Mouse (Mus musculus): ENCODE results near the gene Cfap100. TPM values are rescaled to one million over a fixed set of nuclear protein-coding genes. Genes with fewer than 3 reads are reported as not detected.

Gene Cfap100
- polyA plus RNA-seq, 1 experiment from 2014 or later = 0.34 TPM

GRCm38 (mm10) chr6:90473630-90474360 is 45.2 kb upstream of the Cfap100 start:
- peaks cover 6% of the 10 kb centered on the region for H3K4me1 ChIP-seq (replicated peaks; ENCODE audit: control insufficient read depth, insufficient read depth)
- no peak overlapping the region for H3K4me2 ChIP-seq (replicated peaks; ENCODE audit: low read depth)
- 0 out of 2 replicates have a peak, but pooled peaks cover 7% of the 10 kb centered on the region for H3K36me3 ChIP-seq (ENCODE audit: control insufficient read depth, insufficient read depth, low read length)
- H3K9me3 ChIP-seq (ENCODE audit: control insufficient read depth, low read length) = no peaks in the 10 kb centered on the region
- DNase-seq (ENCODE audit: low spot score) (no peak), ATAC-seq (ENCODE audit: low FRiP score, low TSS enrichment) (no peak)
- 95% methylated on average over 23 of the region's 24 CpGs for WGBS
- H3K4me3 ChIP-seq (ENCODE audit: low read depth, low read length) = no peak overlapping the region
- TF ChIP-seq CTCF (IDR thresholded peaks at IDR 0.05; ENCODE audit: low read depth) (no peak), EP300 (optimal IDR thresholded peaks at IDR 0.05) (no peak)
- no peak overlapping the region for H3K9ac ChIP-seq (ENCODE audit: low read length)
- no peaks in the 10 kb centered on the region for H3K27me3 ChIP-seq (ENCODE audit: control insufficient read depth, insufficient read depth, low read length)
- H3K27ac ChIP-seq (replicated peaks) = no peak overlapping the region

GRCm38 (mm10) chr6:90472697-90473096 is 44.1 kb upstream of the Cfap100 start:
- DNase-seq (ENCODE audit: low spot score) (no peak), ATAC-seq (ENCODE audit: low FRiP score, low TSS enrichment) (no peak)
- 86% methylated on average over 3 of the region's 3 CpGs for WGBS
- Histone ChIP-seq H3K4me1 (replicated peaks; ENCODE audit: control insufficient read depth, insufficient read depth) (peaks cover 6% of the 10 kb centered on the region), H3K27ac (replicated peaks) (no peak overlapping the region), H3K4me3 (ENCODE audit: low read depth, low read length) (no peak overlapping the region), H3K9ac (ENCODE audit: low read length) (no peak overlapping the region), H3K9me3 (ENCODE audit: control insufficient read depth, low read length) (no peaks in the 10 kb centered on the region), H3K4me2 (replicated peaks; ENCODE audit: low read depth) (no peak overlapping the region), H3K36me3 (ENCODE audit: control insufficient read depth, insufficient read depth, low read length) (0 out of 2 replicates have a peak, but pooled peaks cover 7% of the 10 kb centered on the region), H3K27me3 (ENCODE audit: control insufficient read depth, insufficient read depth, low read length) (no peaks in the 10 kb centered on the region)
- no peak for TF ChIP-seq EP300 (optimal IDR thresholded peaks at IDR 0.05)
- TF ChIP-seq CTCF (IDR thresholded peaks at IDR 0.05; ENCODE audit: low read depth) = no peak

GRCm38 (mm10) chr6:90472079-90472478 is 43.5 kb upstream of the Cfap100 start:
- Histone ChIP-seq H3K9ac (ENCODE audit: low read length) (no peak overlapping the region), H3K4me2 (replicated peaks; ENCODE audit: low read depth) (no peak overlapping the region), H3K4me1 (replicated peaks; ENCODE audit: control insufficient read depth, insufficient read depth) (peaks cover 6% of the 10 kb centered on the region), H3K36me3 (ENCODE audit: control insufficient read depth, insufficient read depth, low read length) (peaks cover 11% of the 10 kb centered on the region; the same call in 1 of the 2 replicates), H3K27me3 (ENCODE audit: control insufficient read depth, insufficient read depth, low read length) (no peaks in the 10 kb centered on the region), H3K4me3 (ENCODE audit: low read depth, low read length) (no peak overlapping the region), H3K27ac (replicated peaks) (no peak overlapping the region; the same call in 1 of the 2 replicates), H3K9me3 (ENCODE audit: control insufficient read depth, low read length) (no peaks in the 10 kb centered on the region)
- 70% methylated on average over 4 of the region's 4 CpGs for WGBS
- DNase-seq (ENCODE audit: low spot score) (no peak), ATAC-seq (ENCODE audit: low FRiP score, low TSS enrichment) (no peak)
- TF ChIP-seq CTCF (IDR thresholded peaks at IDR 0.05; ENCODE audit: low read depth) = no peak
- TF ChIP-seq EP300 (optimal IDR thresholded peaks at IDR 0.05) = no peak

GRCm38 (mm10) chr6:90470947-90471541 is 42.4 kb upstream of the Cfap100 start:
- Histone ChIP-seq H3K27me3 (ENCODE audit: control insufficient read depth, insufficient read depth, low read length) (no peaks in the 10 kb centered on the region), H3K4me1 (replicated peaks; ENCODE audit: control insufficient read depth, insufficient read depth) (peaks cover 6% of the 10 kb centered on the region), H3K27ac (replicated peaks) (peak overlapping the region; percentile 89), H3K4me2 (replicated peaks; ENCODE audit: low read depth) (no peak overlapping the region), H3K9me3 (ENCODE audit: control insufficient read depth, low read length) (no peaks in the 10 kb centered on the region), H3K4me3 (ENCODE audit: low read depth, low read length) (no peak overlapping the region), H3K9ac (ENCODE audit: low read length) (0 out of 2 replicates have a peak overlapping the region, but pooled peaks have one; percentile 13), H3K36me3 (ENCODE audit: control insufficient read depth, insufficient read depth, low read length) (peaks cover 11% of the 10 kb centered on the region; the same call in 1 of the 2 replicates)
- TF ChIP-seq CTCF (IDR thresholded peaks at IDR 0.05; ENCODE audit: low read depth) (no peak), EP300 (optimal IDR thresholded peaks at IDR 0.05) (no peak)
- WGBS = 38% methylated on average over 12 of the region's 12 CpGs
- ATAC-seq (ENCODE audit: low FRiP score, low TSS enrichment) (peak; percentile 69), DNase-seq (ENCODE audit: low spot score) (peak; percentile 44)

- peak overlapping the region; percentile 89; the same call in 1 of the 2 replicates for H3K27ac ChIP-seq (replicated peaks)
- H3K27me3 ChIP-seq (ENCODE audit: control insufficient read depth, insufficient read depth, low read length) = no peaks in the 10 kb centered on the region
- WGBS = 92% methylated on average over 2 of the region's 2 CpGs
- H3K4me1 ChIP-seq (replicated peaks; ENCODE audit: control insufficient read depth, insufficient read depth) = peaks cover 6% of the 10 kb centered on the region
- H3K4me2 ChIP-seq (replicated peaks; ENCODE audit: low read depth) = no peak overlapping the region
- DNase-seq (ENCODE audit: low spot score) (no peak), ATAC-seq (ENCODE audit: low FRiP score, low TSS enrichment) (no peak)
- H3K4me3 ChIP-seq (ENCODE audit: low read depth, low read length) = no peak overlapping the region
- H3K36me3 ChIP-seq (ENCODE audit: control insufficient read depth, insufficient read depth, low read length) = peaks cover 11% of the 10 kb centered on the region; the same call in 1 of the 2 replicates
- H3K9me3 ChIP-seq (ENCODE audit: control insufficient read depth, low read length) = no peaks in the 10 kb centered on the region
- no peak overlapping the region for H3K9ac ChIP-seq (ENCODE audit: low read length)
- TF ChIP-seq EP300 (optimal IDR thresholded peaks at IDR 0.05) (no peak), CTCF (IDR thresholded peaks at IDR 0.05; ENCODE audit: low read depth) (no peak)
Observed at GRCm38 (mm10) chr6:90470255-90470654, 41.7 kb upstream of the Cfap100 start.

GRCm38 (mm10) chr6:90469041-90469440 is 40.4 kb upstream of the Cfap100 start:
- WGBS = 89% methylated on average over 6 of the region's 6 CpGs
- Histone ChIP-seq H3K4me1 (replicated peaks; ENCODE audit: control insufficient read depth, insufficient read depth) (peaks cover 6% of the 10 kb centered on the region), H3K9me3 (ENCODE audit: control insufficient read depth, low read length) (no peaks in the 10 kb centered on the region), H3K36me3 (ENCODE audit: control insufficient read depth, insufficient read depth, low read length) (peaks cover 11% of the 10 kb centered on the region; the same call in 1 of the 2 replicates), H3K9ac (ENCODE audit: low read length) (no peak overlapping the region), H3K4me2 (replicated peaks; ENCODE audit: low read depth) (no peak overlapping the region), H3K27ac (replicated peaks) (no peak overlapping the region), H3K4me3 (ENCODE audit: low read depth, low read length) (no peak overlapping the region), H3K27me3 (ENCODE audit: control insufficient read depth, insufficient read depth, low read length) (no peaks in the 10 kb centered on the region)
- DNase-seq (ENCODE audit: low spot score) = no peak
- no peak for ATAC-seq (ENCODE audit: low FRiP score, low TSS enrichment)
- TF ChIP-seq CTCF (IDR thresholded peaks at IDR 0.05; ENCODE audit: low read depth) (no peak), EP300 (optimal IDR thresholded peaks at IDR 0.05) (no peak)

Measured in stomach, postnatal 0 days (tissue).